Mouse (Mus musculus): ENCODE measurements at regions not wholly inside any gene's neighbourhood (a gene's known extent, or its start where the extent isn't known, plus 50 kb on each side); places are given as distances from the start of the nearest gene placed in this dataset.

GRCm38 (mm10) chr2:79136619-79137458, 118.4 kb upstream of the Itga4 start:
- no peak for DNase-seq

GRCm38 (mm10) chr2:79137694-79138171, 117.5 kb upstream of the Itga4 start:
- DNase-seq, result no peak

- no peak for DNase-seq
These were observed 116.7 kb upstream of the Itga4 start for GRCm38 (mm10) chr2:79138368-79139109.

GRCm38 (mm10) chr2:79141961-79142360, 113.3 kb upstream of the Itga4 start:
- no peak for DNase-seq

GRCm38 (mm10) chr2:79143196-79143595, 112.0 kb upstream of the Itga4 start:
- no peak for DNase-seq

- no peak for DNase-seq
These were observed 109.3 kb upstream of the Itga4 start for GRCm38 (mm10) chr2:79145897-79146296.

- DNase-seq, result no peak
These were observed 108.7 kb upstream of the Itga4 start for GRCm38 (mm10) chr2:79146563-79146962.

GRCm38 (mm10) chr2:79149012-79149698, 106.1 kb upstream of the Itga4 start:
- peak; percentile 53 for DNase-seq

- no peak for DNase-seq
These were observed 103.6 kb upstream of the Itga4 start for GRCm38 (mm10) chr2:79151610-79152009.

- no peak for DNase-seq
These were observed 103.1 kb upstream of the Itga4 start for GRCm38 (mm10) chr2:79152031-79152694.

GRCm38 (mm10) chr2:79152695-79153057, 102.5 kb upstream of the Itga4 start:
- no peak for DNase-seq

- DNase-seq, result no peak
These were observed 102.2 kb upstream of the Itga4 start for GRCm38 (mm10) chr2:79153070-79153469.

GRCm38 (mm10) chr2:79158450-79159055, 96.7 kb upstream of the Itga4 start:
- no peak for DNase-seq

- DNase-seq, result no peak
These were observed 95.9 kb upstream of the Itga4 start for GRCm38 (mm10) chr2:79159336-79159735.

- DNase-seq, result no peak
These were observed 82.0 kb upstream of the Itga4 start for GRCm38 (mm10) chr2:79172967-79173919.

GRCm38 (mm10) chr2:79174282-79174681, 80.9 kb upstream of the Itga4 start:
- no peak for DNase-seq

GRCm38 (mm10) chr2:79180782-79181181, 74.4 kb upstream of the Itga4 start:
- no peak for DNase-seq

GRCm38 (mm10) chr2:79183034-79183630, 72.1 kb upstream of the Itga4 start:
- DNase-seq, result no peak

- DNase-seq, result no peak
These were observed 69.8 kb upstream of the Itga4 start for GRCm38 (mm10) chr2:79185234-79186101.

Measured in adrenal gland, postnatal 10 days (tissue).